Mouse (Mus musculus) neural tube, embryonic 10.5 days (tissue): ENCODE measurements around the gene Adam1a.

ENCODE experiments used
- DNase-seq: peaks from one replicate; pipeline ENCODE4 v3.0.0-alpha.2; 2017; ENCODE audit warnings: low spot score; ENCODE audit errors: extremely low spot score

Gene Adam1a

GRCm38 (mm10) chr5:121544910-121545792 is at the start of gene Adam1a, which contains the start of gene Gm42878:
Gene Adam1a, minus strand, starts transcription at chr5:121545482.
Gene Gm42878, minus strand, starts transcription at chr5:121545482.
- DNase-seq = no peak

GRCm38 (mm10) chr5:121594714-121595313 is 49.5 kb upstream of the Adam1a start:
- DNase-seq = no peak

DNA sequence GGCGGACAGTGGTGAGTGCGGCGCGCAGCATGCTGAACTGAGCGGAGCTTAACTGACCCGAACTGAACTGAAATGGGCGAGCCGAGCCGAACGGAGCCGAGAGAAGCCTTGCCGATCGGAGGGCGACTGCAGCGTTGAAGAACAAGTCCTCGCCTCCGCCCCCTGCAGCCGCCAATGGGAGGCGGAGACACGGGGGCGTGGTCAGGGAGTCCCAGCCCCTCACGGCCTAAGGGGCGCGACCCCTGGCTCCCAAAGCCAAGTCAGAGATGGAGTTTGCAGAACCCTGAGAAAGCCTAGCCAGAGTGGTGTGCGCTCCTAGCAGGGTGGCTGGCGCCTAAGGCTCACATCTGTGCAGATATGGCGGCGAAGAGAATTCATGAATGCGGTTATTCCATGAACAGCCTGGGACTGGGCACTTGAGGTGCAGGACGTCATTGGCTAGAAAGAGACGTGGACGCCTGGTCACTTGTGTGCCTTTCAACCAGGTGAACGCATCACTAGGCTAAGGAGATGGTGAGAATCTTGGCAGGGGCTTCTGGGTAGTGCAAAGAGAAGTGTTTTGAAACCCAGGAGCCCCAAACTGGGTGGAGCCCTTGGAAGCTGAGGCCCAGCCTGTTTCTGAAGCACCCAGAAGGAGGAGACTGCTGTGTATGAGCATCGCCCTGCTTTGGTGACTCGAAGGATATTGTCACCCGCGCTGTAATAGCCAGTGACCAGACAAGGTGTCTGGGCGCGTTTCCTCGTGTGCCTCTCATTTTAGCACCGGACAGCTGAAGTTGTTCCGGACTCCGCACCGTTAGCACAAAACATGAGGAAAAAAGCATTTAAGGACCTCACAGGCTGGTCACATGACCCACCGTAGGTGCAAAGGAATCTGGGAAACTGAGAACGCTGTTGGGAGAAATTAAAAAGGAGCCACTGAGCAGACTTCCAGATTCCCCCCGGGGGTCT is 48.4 kb upstream of the Adam1a start, which contains the start of gene Aldh2:
TSS of gene Aldh2 (minus strand) at position 374 of the 951 bp plus-strand sequence.
- DNase-seq = peak; percentile 84

- DNase-seq = no peak
These were observed 47.6 kb upstream of the Adam1a start for GRCm38 (mm10) chr5:121592816-121593407.

- DNase-seq = no peak
These were observed 47.0 kb upstream of the Adam1a start for GRCm38 (mm10) chr5:121592064-121592815.

DNA sequence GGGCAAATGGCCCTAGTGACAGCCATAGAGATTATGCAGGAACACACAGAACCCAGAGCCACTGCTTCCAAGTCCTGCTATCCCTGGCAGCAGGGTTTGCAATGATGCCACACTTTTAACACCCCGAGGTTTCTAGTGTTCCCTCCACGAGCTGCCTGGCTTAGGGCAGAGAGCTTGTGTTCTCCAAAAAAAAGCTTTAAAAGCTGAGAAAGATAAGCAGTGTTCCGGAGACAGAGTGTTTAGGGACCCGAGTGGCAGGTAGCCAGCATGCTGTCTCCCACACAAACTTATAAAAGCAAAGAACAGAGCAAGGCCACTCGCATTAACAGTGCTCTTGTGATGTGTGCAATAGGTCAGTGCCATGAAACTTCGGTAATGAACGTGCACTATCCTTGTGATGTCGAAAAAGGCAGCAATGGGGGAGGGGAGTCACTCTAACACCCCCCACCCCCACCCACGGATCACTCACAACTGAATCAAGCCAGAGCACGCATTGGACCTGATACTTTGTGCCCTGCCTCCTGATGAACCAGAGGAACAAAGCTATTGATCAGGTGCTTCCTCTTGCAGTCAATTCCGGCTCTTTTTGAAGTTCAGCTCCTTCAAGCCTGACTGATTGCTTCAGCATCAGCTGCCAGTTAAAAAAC is 46.3 kb upstream of the Adam1a start:
- no peak for DNase-seq

GRCm38 (mm10) chr5:121589928-121590327 is 44.6 kb upstream of the Adam1a start:
- no peak for DNase-seq

GRCm38 (mm10) chr5:121586400-121587039 is 41.2 kb upstream of the Adam1a start:
- DNase-seq = no peak

GRCm38 (mm10) chr5:121585699-121586098 is 40.4 kb upstream of the Adam1a start:
- no peak for DNase-seq

DNA sequence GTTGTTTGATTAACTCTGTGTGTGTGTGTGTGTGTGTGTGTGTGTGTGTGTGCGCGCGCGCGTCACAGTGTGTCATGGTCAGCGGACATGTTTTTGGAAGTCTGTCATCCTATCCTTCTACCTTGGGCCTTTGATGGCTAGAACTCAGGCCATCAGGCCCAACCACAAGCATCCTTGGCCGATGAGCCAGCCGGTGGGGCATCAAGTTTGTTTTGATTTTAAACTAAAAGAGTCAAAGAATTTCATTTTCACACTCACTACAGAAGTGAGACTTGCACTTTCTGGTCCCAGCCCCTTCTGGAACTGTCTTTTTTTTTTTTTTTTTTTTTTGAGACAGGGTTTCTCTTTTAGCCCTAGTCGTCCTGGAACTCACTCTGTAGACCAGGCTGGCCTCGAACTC is 39.7 kb upstream of the Adam1a start:
- no peak for DNase-seq

- DNase-seq = no peak
These were observed 38.7 kb upstream of the Adam1a start for GRCm38 (mm10) chr5:121583765-121584501.

GRCm38 (mm10) chr5:121581945-121582344 is 36.7 kb upstream of the Adam1a start:
- DNase-seq = no peak

DNA sequence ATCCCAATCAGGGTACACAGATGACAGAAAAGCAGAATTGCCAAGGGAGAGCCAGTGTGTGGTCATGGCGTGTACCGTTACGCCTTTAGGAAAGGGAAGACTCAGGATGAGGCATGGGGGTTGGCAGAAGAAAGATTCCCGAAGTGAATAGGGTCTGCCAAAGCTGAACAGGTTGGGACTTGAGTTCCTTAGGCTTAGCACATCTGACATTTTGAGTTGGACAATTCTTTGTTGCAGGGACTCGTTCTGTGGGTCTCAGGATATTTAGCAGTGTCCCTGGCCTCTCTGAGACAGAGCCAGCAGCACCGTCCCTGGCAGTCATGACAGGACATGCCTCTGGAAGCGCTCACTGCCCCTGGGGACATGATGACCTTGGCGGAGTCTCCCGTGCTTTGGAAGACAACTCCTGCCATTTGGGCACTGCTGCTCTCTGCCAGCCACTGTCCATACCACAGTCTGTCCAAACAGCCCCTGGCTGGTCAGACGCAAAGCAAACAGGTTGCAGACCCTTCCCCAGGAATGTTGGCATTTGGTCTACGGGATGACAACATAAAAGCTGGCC is 31.7 kb upstream of the Adam1a start:
- DNase-seq = no peak

DNA sequence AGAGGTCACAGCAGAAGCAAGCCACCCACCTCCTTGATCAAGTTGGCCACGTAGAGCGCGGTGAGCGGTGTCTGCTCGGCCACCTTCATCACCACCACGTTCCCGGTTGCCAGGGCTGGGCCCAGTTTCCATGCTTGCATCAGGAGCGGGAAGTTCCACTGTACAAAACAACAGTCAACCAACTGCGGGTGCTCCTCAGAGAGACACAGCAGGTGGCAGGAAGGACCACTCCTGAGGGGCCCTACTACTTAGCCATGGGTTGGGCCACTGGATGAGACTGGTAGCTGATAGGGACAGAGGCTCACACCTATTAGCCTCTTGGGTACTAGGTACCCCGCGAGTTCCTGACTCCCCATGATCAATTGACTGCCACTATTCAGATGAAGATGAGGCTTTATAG is 30.6 kb upstream of the Adam1a start:
- no peak for DNase-seq

- DNase-seq = no peak
These were observed 28.9 kb upstream of the Adam1a start for GRCm38 (mm10) chr5:121574145-121574544.

DNA sequence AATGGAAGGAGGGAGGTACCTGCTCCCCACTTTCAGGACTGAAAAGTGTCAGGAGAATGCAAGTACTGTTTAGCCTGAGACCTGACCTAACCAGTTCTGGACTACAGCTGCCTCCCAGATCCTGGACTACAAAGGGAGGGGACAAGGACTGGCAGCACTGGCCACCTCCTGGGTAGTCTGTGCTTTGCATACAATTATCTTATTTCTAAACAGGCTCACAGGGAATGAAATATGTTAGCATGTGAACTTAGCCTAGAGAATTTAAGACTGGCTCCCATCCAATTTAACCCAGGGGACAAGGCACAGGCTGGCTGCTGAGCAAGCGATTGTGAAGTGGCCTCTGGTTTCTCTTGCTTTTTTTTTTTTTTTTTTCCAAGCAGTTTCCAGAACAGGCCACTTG is 25.5 kb upstream of the Adam1a start:
- no peak for DNase-seq

DNA sequence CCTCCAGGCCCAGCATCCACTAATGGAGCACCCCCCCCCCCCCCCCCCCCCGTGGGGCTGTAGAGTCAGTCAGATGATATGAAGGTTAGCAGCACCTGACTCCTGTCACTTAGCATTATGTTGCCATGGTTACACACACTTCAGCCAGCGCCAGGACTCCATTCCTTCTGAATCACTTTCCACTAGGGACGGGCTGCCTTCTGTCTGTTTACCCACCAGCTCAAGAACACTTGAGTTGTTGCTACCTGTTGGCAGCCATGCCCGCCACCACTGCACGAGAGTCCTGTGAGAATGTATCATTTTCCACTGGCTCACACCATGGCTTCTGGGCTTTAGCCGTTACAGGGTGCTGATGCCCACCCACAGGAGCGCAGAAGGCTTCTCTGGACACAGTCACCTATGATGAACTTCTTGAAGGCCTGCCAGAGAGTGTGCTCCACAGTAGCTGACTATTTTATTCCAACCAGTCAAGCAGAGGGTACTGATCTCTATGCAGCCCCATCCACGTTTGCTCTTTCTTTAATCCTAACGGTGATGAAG is 24.7 kb upstream of the Adam1a start:
- DNase-seq = no peak

GRCm38 (mm10) chr5:121566035-121566681 is 20.9 kb upstream of the Adam1a start:
- no peak for DNase-seq
